Mouse (Mus musculus) embryo, embryonic 11 days (tissue): ENCODE results near the gene Bach1.
A peak's percentile ranks its signal among the peaks of the same experiment; 100 is the strongest.

Experiments used
- DNase-seq: peaks from one replicate; pipeline ENCODE4 v3.0.0-alpha.2; 2015

Bach1 gene

GRCm38 (mm10) chr16:87745192-87745945 lies 46.6 kb downstream of the Bach1 start:
- no peak for DNase-seq

DNA sequence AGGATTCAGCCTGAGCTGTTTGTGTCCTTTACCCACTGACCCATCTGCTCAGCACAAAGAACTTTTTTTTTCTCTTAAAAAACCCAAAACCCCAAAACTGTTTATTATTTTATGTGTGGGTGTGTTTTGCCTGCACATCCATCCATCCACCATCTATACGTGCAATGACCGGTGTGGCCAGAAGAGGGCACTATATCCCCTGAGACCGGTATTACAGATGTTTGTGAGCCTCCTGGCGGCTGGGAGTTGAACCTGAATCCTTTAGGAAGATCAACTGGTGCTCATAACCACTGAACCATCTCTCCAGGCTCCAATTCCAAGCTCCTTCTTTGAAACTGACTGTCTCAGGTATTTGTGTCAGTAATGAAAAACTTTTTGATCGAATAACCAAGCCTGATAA lies 48.0 kb downstream of the Bach1 start:
- DNase-seq, result peak; percentile 75

DNA sequence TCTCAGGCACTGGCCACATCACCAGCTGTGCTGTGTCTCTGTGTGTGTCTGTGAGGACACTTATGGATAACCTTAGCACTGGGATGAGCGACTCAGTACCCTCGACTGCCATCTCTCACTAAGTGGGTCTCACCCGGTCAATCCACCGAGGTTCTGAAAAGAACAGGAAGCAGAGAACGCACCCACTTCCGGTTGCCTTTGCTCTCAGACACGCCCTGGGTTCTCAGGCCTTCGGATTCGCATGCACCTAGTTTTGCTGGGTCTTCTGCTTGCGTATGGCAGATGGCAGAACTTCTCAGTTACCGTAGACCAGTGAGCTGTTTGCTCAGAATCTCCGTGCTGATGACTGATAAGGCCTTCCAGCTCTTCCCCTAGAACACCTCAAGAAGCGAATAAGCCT lies 52.5 kb downstream of the Bach1 start:
- DNase-seq, result no peak

GRCm38 (mm10) chr16:87752482-87752881 lies 53.7 kb downstream of the Bach1 start:
- DNase-seq, result no peak

GRCm38 (mm10) chr16:87754858-87755257 lies 56.1 kb downstream of the Bach1 start:
- DNase-seq, result peak; percentile 28

DNA sequence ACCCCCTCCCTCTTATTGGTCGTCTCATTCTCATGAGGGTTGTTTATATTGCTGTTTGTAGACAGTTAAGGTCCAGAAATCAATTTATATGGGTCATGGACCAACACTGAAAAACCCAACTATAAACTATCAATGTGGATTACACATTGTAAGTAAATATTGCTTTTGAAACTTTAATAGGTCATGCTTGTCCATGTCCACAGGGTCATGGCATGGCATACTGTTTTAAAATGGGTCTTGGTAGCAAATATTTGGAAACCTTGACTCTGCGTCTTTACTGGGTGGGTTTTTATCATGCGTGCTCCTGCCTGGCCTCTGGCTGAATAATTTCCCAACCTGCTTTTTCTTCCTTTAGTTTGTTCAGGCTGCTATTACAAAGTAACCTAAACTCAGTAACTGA lies 57.2 kb downstream of the Bach1 start:
- DNase-seq, result no peak

GRCm38 (mm10) chr16:87758016-87758415 lies 59.3 kb downstream of the Bach1 start:
- DNase-seq, result no peak

DNA sequence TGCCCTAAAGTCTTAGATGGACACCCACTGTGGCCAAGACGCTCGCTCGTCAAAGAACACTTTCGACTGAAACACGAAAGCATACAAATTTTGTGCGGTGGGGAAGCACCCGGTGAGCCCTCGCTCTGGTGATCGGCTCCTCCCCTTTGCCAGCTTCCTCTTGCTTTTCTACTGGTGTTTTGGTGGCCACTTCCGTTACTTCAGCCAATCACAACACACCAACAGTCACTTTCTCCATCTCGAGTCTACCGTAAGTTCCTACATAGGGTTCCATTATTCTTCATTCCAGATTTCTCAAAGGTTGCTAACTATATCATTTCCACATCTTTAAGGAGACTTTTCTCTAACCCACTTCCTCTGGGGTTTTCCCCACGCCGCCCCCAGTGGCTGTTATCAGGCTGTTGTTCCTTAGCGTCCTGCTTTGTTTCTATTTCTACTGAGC lies 65.9 kb downstream of the Bach1 start:
- no peak for DNase-seq

- DNase-seq, result no peak
These were observed 67.2 kb downstream of the Bach1 start for GRCm38 (mm10) chr16:87765984-87766383.

DNA sequence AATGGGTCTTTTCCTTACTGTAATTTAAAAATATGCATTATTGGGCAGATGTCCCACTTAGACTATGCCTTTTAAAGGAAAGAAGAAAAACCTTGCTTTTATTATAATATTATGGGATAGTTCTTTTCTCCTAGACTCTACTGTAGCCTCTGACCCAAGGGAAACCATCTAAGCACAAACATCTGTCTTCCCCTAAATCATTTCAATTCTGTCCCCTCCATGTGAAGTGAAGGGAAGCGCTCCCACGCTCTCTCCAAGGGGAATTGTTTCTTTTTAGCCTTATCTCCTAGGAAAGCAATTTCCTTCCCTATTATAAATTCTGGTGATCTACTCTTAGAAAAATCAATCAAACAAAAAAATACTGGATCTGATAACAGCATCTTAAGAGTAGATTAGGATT lies 71.8 kb downstream of the Bach1 start:
- no peak for DNase-seq

- DNase-seq, result no peak
These were observed 73.2 kb downstream of the Bach1 start for GRCm38 (mm10) chr16:87771926-87772325.

GRCm38 (mm10) chr16:87774398-87774797 lies 75.7 kb downstream of the Bach1 start:
- peak; percentile 24 for DNase-seq

GRCm38 (mm10) chr16:87777373-87777772 lies 78.6 kb downstream of the Bach1 start:
- DNase-seq, result no peak

- DNase-seq, result no peak
These were observed 82.9 kb downstream of the Bach1 start for GRCm38 (mm10) chr16:87781637-87782036.
